Mouse (Mus musculus) stomach, embryonic 15.5 days (tissue): ENCODE data around the gene Aacs. TPM values are rescaled to one million over a fixed set of nuclear protein-coding genes. Genes with fewer than 3 reads are reported as not detected.
"Not testable (repeated sequence)": the region's sequence is repeated elsewhere in the genome, so short reads cannot be mapped to it uniquely, and the experiment has no call there.

Experiments used
- ATAC-seq: fragments of 200-750 bp; cut with Nextera tagmentation; 2 replicates; pipeline ENCODE4 v1.8.0; 2017; ENCODE audit warnings: low read depth, moderate number of reproducible peaks, moderate TSS enrichment; ENCODE audit not compliant: insufficient read depth, low FRiP score
- H3K27ac ChIP-seq: fragments of 300-500 bp; sonication (generic); 2 replicates; pipeline ENCODE4 v1.5.1; 2015; ENCODE audit warnings: mild to moderate bottlenecking, inconsistent platforms
- H3K27me3 ChIP-seq: fragments of 300-500 bp; sonication (generic); replicated peaks from 2 replicates; pipeline ENCODE4 v1.6.1; 2015; ENCODE audit warnings: inconsistent platforms
- H3K36me3 ChIP-seq: fragments of 300-500 bp; sonication (generic); 2 replicates; pipeline ENCODE4 v1.6.1; 2015; ENCODE audit warnings: inconsistent platforms
- H3K4me1 ChIP-seq: fragments of 300-500 bp; sonication (generic); 2 replicates; pipeline ENCODE4 v1.6.1; 2015; ENCODE audit warnings: inconsistent platforms
- H3K4me2 ChIP-seq: fragments of 300-500 bp; sonication (generic); 2 replicates; pipeline ENCODE4 v1.6.1; 2015; ENCODE audit warnings: mild to moderate bottlenecking, inconsistent platforms
- H3K4me3 ChIP-seq: fragments of 300-500 bp; sonication (generic); replicated peaks from 2 replicates; pipeline ENCODE4 v1.5.1; 2015; ENCODE audit warnings: inconsistent platforms
- H3K9ac ChIP-seq: fragments of 300-500 bp; sonication (generic); 2 replicates; pipeline ENCODE4 v1.6.1; 2015; ENCODE audit warnings: inconsistent platforms
- H3K9me3 ChIP-seq: fragments of 300-500 bp; sonication (generic); 2 replicates; pipeline ENCODE4 v1.6.1; 2016; ENCODE audit warnings: inconsistent platforms
- WGBS: fragments of 180-500 bp; shearing (Covaris S2); methylation state at CpG from one replicate; pipeline ENCODE4 v1.1.7; 2015; 5-methylcytosine and 5-hydroxymethylcytosine counted together
- polyA plus RNA-seq: library from polyadenylated mRNA; unstranded; fragments of >200 nt; fragmentation: Nextera tagmentation; extraction: Ambion mirVana; gene quantifications from 2 replicates; pipeline ENCODE4 v1.2.1, GENCODE M21; 2015

Gene Aacs
- 58.8 and 61.4 TPM in 2 replicates for polyA plus RNA-seq

- Histone ChIP-seq H3K9me3 (no peaks in the 10 kb centered on the region), H3K27me3 (no peaks in the 10 kb centered on the region), H3K4me2 (peak within 1 kb of the TSS; percentile 72), H3K4me1 (peaks cover 24% of the 10 kb centered on the region), H3K9ac (peak within 1 kb of the TSS; percentile 63), H3K4me3 (peak within 1 kb of the TSS; percentile 70), H3K36me3 (no peaks in the 10 kb centered on the region), H3K27ac (peak within 1 kb of the TSS; percentile 82)
- peak; percentile 91 for ATAC-seq
- WGBS, result under 1% methylated on average over 60 of the region's 60 CpGs
Measured at GRCm38 (mm10) chr5:125475601-125476285, at the start of gene Aacs. Gene Aacs (plus strand): TSS chr5:125475814.

DNA sequence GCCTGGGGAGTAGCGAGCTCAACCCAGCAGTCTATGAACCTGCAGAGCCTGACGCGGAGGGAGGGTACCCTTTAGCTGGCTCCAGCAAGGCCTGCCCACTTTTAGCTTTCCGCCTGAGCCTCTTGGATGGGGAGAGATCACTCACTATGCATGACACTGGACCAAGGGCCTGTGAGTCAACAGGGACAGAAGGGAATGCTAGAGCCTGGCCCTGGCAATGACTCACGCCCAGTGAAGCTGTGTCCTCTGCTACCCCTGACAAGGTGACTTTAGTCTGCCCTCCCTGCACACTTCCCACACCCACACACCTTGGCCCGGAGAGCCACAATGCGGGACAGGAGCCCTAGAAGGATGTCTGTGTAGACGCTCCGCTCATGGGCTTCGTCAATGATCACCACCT, 49.3 kb upstream of the Aacs start:
- ATAC-seq, result no peak
- H3K4me1 ChIP-seq, result no peaks in the 10 kb centered on the region
- WGBS, result 96% methylated on average over 10 of the region's 10 CpGs
- H3K9me3 ChIP-seq, result no peaks in the 10 kb centered on the region
- no peak overlapping the region for H3K4me2 ChIP-seq
- H3K27me3 ChIP-seq, result no peaks in the 10 kb centered on the region
- H3K27ac ChIP-seq, result no peak overlapping the region
- H3K36me3 ChIP-seq, result peaks cover 72% of the 10 kb centered on the region
- H3K4me3 ChIP-seq, result no peak overlapping the region
- no peak overlapping the region for H3K9ac ChIP-seq

GRCm38 (mm10) chr5:125432324-125432723, 43.3 kb upstream of the Aacs start:
- not testable (repeated sequence) for H3K4me2 ChIP-seq, H3K27ac ChIP-seq, H3K9ac ChIP-seq, ATAC-seq, H3K4me3 ChIP-seq, H3K27me3 ChIP-seq, H3K9me3 ChIP-seq
- Histone ChIP-seq H3K4me1 (peaks cover 10% of the 10 kb centered on the region), H3K36me3 (peaks cover 31% of the 10 kb centered on the region)
- 96% methylated on average over 2 of the region's 2 CpGs for WGBS

GRCm38 (mm10) chr5:125433793-125434337, 41.7 kb upstream of the Aacs start, which contains the start of gene Dhx37:
Gene Dhx37 (minus strand): TSS chr5:125434121.
- under 1% methylated on average over 46 of the region's 46 CpGs for WGBS
- H3K27ac ChIP-seq, result peak within 1 kb of the TSS; percentile 12; the same call in 1 of the 2 replicates

DNA sequence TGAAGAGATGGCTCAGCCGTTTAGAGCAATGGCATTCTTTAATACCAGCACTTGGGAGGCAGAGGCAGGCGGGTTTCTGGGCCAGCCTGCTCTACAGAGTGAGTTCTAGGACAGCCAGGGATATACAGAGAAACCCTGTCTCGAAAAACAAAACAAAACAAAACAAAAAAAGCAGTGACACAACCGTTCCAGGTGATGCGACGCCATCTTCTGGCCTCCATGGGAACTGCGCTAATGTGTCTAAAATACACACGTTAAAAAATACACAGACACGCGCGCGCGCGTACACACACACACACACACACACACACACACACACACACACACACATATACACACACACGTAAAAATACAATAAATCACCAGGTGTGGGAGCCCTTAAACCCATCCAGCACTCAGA, 41.3 kb upstream of the Aacs start:
- ATAC-seq, H3K27me3 ChIP-seq, H3K9me3 ChIP-seq, H3K9ac ChIP-seq: not testable (repeated sequence)
- peaks cover 15% of the 10 kb centered on the region for H3K36me3 ChIP-seq
- H3K4me1 ChIP-seq, result peaks cover 10% of the 10 kb centered on the region
- peak overlapping the region; percentile 81 for H3K4me3 ChIP-seq
- peak overlapping the region; percentile 88 for H3K4me2 ChIP-seq
- WGBS, result 58% methylated on average over 15 of the region's 15 CpGs
- H3K27ac ChIP-seq, result 0 out of 2 replicates have a peak overlapping the region, but pooled peaks have one; percentile 12

More at GRCm38 (mm10) chr5:125433793-125434337, 41.7 kb upstream of the Aacs start, which contains the start of gene Dhx37:
- Histone ChIP-seq H3K4me3 (peak within 1 kb of the TSS; percentile 81), H3K9me3 (no peaks in the 10 kb centered on the region), H3K36me3 (peaks cover 20% of the 10 kb centered on the region), H3K27me3 (no peaks in the 10 kb centered on the region), H3K9ac (peak within 1 kb of the TSS; percentile 63), H3K4me1 (peaks cover 10% of the 10 kb centered on the region), H3K4me2 (peak within 1 kb of the TSS; percentile 88)
- ATAC-seq, result peak; percentile 98

- peak overlapping the region; percentile 96 for H3K9ac ChIP-seq
- no peaks in the 10 kb centered on the region for H3K9me3 ChIP-seq
- peak; percentile 7; the same call in 1 of the 2 replicates for ATAC-seq
- peak overlapping the region; percentile 77 for H3K27ac ChIP-seq
- 0 out of 2 replicates have a peak, but pooled peaks cover 8% of the 10 kb centered on the region for H3K4me1 ChIP-seq
- no peaks in the 10 kb centered on the region for H3K27me3 ChIP-seq
- peak overlapping the region; percentile 85 for H3K4me2 ChIP-seq
- peak overlapping the region; percentile 99 for H3K4me3 ChIP-seq
- no peaks in the 10 kb centered on the region for H3K36me3 ChIP-seq
- 2% methylated on average over 7 of the region's 7 CpGs for WGBS
Measured at GRCm38 (mm10) chr5:125440583-125441233, 34.9 kb upstream of the Aacs start.

DNA sequence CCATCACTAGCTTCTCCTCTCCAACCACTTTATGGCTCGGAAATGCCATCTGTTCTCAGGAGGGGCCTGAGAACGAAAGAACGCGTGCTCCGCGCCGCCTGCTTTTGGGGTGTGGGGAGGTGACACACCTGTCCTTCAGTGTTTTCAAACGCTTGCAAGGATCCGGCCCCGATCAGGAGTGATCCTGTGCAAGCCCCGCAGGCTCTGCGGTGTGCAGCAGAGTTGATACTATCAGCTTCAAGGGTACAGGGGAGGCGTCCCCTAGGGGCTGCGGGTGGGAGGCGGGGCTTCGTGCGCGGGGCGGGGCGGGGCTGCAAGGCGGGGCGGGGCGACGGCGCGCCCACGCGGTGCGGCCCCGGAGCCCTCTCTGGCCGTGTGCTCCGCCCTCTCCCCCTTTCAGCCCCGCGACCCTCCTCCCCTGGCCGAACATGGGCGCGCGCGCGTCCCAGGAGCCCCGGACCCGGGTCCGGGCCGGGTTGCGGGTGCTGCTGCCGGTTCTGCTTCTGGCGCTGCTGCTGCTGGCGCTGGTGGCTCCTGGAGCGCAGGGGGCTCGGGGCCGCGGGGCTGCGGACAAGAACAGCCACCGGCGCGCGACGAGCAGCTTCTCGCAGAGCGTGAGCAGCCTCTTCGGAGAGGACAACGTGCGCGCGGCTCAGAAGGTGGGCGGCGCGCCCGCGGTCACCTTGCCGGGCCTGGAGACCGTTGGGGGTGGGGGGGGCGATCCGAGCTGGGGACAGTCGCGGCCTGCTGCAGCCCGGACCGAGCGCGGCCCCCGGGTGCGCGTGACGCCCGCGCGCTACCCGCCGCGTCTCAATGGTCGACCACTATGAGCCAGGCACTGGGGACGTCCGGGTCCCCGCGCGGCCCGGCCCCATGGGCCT, 34.1 kb upstream of the Aacs start, which contains the start of gene Bri3bp:
Gene Bri3bp (plus strand): TSS at position 335 of the 881 bp plus-strand sequence.
- Histone ChIP-seq H3K27ac (peak within 1 kb of the TSS; percentile 77), H3K4me2 (peak within 1 kb of the TSS; percentile 85), H3K9ac (peak within 1 kb of the TSS; percentile 96), H3K27me3 (no peaks in the 10 kb centered on the region), H3K9me3 (no peaks in the 10 kb centered on the region), H3K4me3 (peak within 1 kb of the TSS; percentile 99), H3K4me1 (0 out of 2 replicates have a peak, but pooled peaks cover 8% of the 10 kb centered on the region), H3K36me3 (no peaks in the 10 kb centered on the region)
- peak; percentile 89 for ATAC-seq
- under 1% methylated on average over 78 of the region's 97 CpGs for WGBS

GRCm38 (mm10) chr5:125442136-125442995, 33.2 kb upstream of the Aacs start:
- 19% methylated on average over 27 of the region's 27 CpGs for WGBS
- Histone ChIP-seq H3K9ac (peak overlapping the region; percentile 96), H3K4me2 (peak overlapping the region; percentile 85), H3K4me1 (0 out of 2 replicates have a peak, but pooled peaks cover 8% of the 10 kb centered on the region), H3K27ac (peak overlapping the region; percentile 76; the same call in 1 of the 2 replicates), H3K9me3 (no peaks in the 10 kb centered on the region), H3K4me3 (peak overlapping the region; percentile 99), H3K36me3 (no peaks in the 10 kb centered on the region), H3K27me3 (no peaks in the 10 kb centered on the region)
- no peak for ATAC-seq

GRCm38 (mm10) chr5:125443335-125443734, 32.3 kb upstream of the Aacs start:
- ATAC-seq, result no peak

GRCm38 (mm10) chr5:125443915-125444314, 31.7 kb upstream of the Aacs start:
- no peak overlapping the region for H3K27ac ChIP-seq
- no peaks in the 10 kb centered on the region for H3K9me3 ChIP-seq
- ATAC-seq, result no peak
- no peak overlapping the region for H3K4me3 ChIP-seq
- H3K9ac ChIP-seq, result no peak overlapping the region
- 72% methylated on average over 3 of the region's 3 CpGs for WGBS
- no peaks in the 10 kb centered on the region for H3K36me3 ChIP-seq
- H3K27me3 ChIP-seq, result no peaks in the 10 kb centered on the region
- 0 out of 2 replicates have a peak, but pooled peaks cover 8% of the 10 kb centered on the region for H3K4me1 ChIP-seq
- H3K4me2 ChIP-seq, result no peak overlapping the region

More at GRCm38 (mm10) chr5:125443335-125443734, 32.3 kb upstream of the Aacs start:
- Histone ChIP-seq H3K36me3 (no peaks in the 10 kb centered on the region), H3K4me1 (0 out of 2 replicates have a peak, but pooled peaks cover 8% of the 10 kb centered on the region), H3K27me3 (no peaks in the 10 kb centered on the region), H3K9ac (no peak overlapping the region), H3K4me3 (no peak overlapping the region), H3K27ac (no peak overlapping the region), H3K9me3 (no peaks in the 10 kb centered on the region), H3K4me2 (no peak overlapping the region)
- WGBS, result 88% methylated on average over 5 of the region's 5 CpGs
